Mouse (Mus musculus): ENCODE data around the gene E2f7.

- TF ChIP-seq CTCF (IDR thresholded peaks at IDR 0.05; ENCODE audit: low read depth), result no peak
- no peak for TF ChIP-seq EP300 (IDR thresholded peaks at IDR 0.05; ENCODE audit: low read depth)
Measured at GRCm38 (mm10) chr10:110806471-110806870, 61.2 kb downstream of the E2f7 start.
